Mouse (Mus musculus): Measurements from ENCODE around the gene Gal3st2b. TPM values are rescaled to one million over a fixed set of nuclear protein-coding genes. Genes with fewer than 3 reads are reported as not detected.

Gene Gal3st2b
- 0.23 TPM for polyA plus RNA-seq (2017; shearing (Covaris generic))

GRCm38 (mm10) chr1:93918011-93918410, at the start of gene Gal3st2b:
Gene Gal3st2b, plus strand, starts transcription at chr1:93918311.

DNA sequence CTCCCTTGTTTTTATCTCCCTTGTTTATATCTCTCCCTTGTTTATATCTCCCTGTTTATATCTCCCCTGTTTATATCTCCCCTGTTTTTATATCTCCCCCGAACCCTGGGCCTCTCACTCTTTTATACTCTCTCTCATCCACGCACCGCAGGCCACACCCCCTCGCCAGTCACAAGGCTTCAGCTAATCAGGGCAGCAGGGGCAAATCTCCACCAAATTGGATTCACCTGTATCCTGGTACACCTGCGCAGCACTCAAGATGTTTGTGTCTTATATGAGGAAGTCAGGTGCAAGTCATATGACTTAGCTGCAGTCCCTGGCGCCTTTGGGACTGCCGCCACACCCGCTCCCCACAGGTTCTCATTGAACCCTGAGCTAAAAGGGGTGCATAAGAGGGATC, 72.1 kb downstream of the Gal3st2b start, which contains the start of gene Gal3st2c:
Gal3st2c (plus strand) TSS at position 301 of the 400 bp plus-strand sequence.

Other genes with a start within 250 kb of the Gal3st2b start
- gene Bok, start 232.7 kb upstream of the Gal3st2b start, polyA plus RNA-seq (2017; shearing (Covaris generic)): 0.99 TPM
- gene Atg4b, start 166.8 kb upstream of the Gal3st2b start, polyA plus RNA-seq (2017; shearing (Covaris generic)): 108 TPM
- 20.1 TPM for gene Thap4, start 163.4 kb upstream of the Gal3st2b start, polyA plus RNA-seq (2017; shearing (Covaris generic))
- gene Dtymk, start 116.4 kb upstream of the Gal3st2b start, polyA plus RNA-seq (2017; shearing (Covaris generic)): 36.8 TPM
- gene Ing5, start 114.3 kb upstream of the Gal3st2b start, polyA plus RNA-seq (2017; shearing (Covaris generic)): 51.6 TPM
- 18.7 TPM for gene D2hgdh, start 93.4 kb upstream of the Gal3st2b start, polyA plus RNA-seq (2017; shearing (Covaris generic))
- gene Gal3st2, start 57.0 kb upstream of the Gal3st2b start, polyA plus RNA-seq (2017; shearing (Covaris generic)): not detected
- 0.09 TPM for gene Gal3st2c, start 72.2 kb downstream of the Gal3st2b start, polyA plus RNA-seq (2017; shearing (Covaris generic))
- 0.24 TPM for gene Neu4, start 102.1 kb downstream of the Gal3st2b start, polyA plus RNA-seq (2017; shearing (Covaris generic))
- gene Pdcd1, start 134.2 kb downstream of the Gal3st2b start, polyA plus RNA-seq (2017; shearing (Covaris generic)): 132 TPM

Data from effector memory CD4-positive, alpha-beta T cell, adult 7 months (primary cell).